Mouse (Mus musculus) G1E (cell line): ENCODE measurements at regions not wholly inside any gene's neighbourhood (a gene's known extent, or its start where the extent isn't known, plus 50 kb on each side); places are given as distances from the start of the nearest gene placed in this dataset.

ENCODE experiments used
- CTCF ChIP-seq: IDR thresholded peaks from 2 replicates; pipeline ENCODE4 v1.5.1; 2012; ENCODE audit warnings: low read depth, low read length, inconsistent platforms, mixed read lengths
- TAL1 ChIP-seq: conservative IDR thresholded peaks from 2 replicates; pipeline ENCODE4 v1.6.1; 2012; ENCODE audit warnings: low read depth, low read length, inconsistent platforms, mixed read lengths

- TF ChIP-seq CTCF (no peak), TAL1 (no peak)
These were observed 737.6 kb upstream of the Sox9 start for GRCm38 (mm10) chr11:112044455-112044854.
